Mouse (Mus musculus) liver, embryonic 13.5 days (tissue): ENCODE data around the gene Foxs1. TPM values are rescaled to one million over a fixed set of nuclear protein-coding genes. Genes with fewer than 3 reads are reported as not detected.

Source experiments
- ATAC-seq: fragments of 200-750 bp; cut with Nextera tagmentation; 2 replicates; pipeline ENCODE4 v1.8.0; 2017; ENCODE audit warnings: low read depth, mild to moderate bottlenecking, moderate number of reproducible peaks, moderate library complexity
- DNase-seq: peaks from one replicate; pipeline ENCODE4 v3.0.0; 2022
- H3K27ac ChIP-seq: fragments of 300-500 bp; sonication (generic); 2 replicates; pipeline ENCODE4 v1.5.1; 2015; ENCODE audit warnings: moderate library complexity, mild to moderate bottlenecking, inconsistent platforms
- H3K27me3 ChIP-seq: fragments of 300-500 bp; sonication (generic); 2 replicates; pipeline ENCODE4 v1.6.1; 2015; ENCODE audit warnings: mild to moderate bottlenecking, inconsistent platforms
- H3K36me3 ChIP-seq: fragments of 300-500 bp; sonication (generic); 2 replicates; pipeline ENCODE4 v1.6.1; 2015; ENCODE audit warnings: mild to moderate bottlenecking, inconsistent platforms
- H3K4me1 ChIP-seq: fragments of 300-500 bp; sonication (generic); replicated peaks from 2 replicates; pipeline ENCODE4 v1.6.1; 2015; ENCODE audit warnings: inconsistent platforms
- H3K4me2 ChIP-seq: fragments of 300-500 bp; sonication (generic); 2 replicates; pipeline ENCODE4 v1.6.1; 2015; ENCODE audit warnings: inconsistent platforms, mild to moderate bottlenecking, moderate library complexity
- H3K4me3 ChIP-seq: fragments of 300-500 bp; sonication (generic); replicated peaks from 2 replicates; pipeline ENCODE4 v1.5.1; 2015; ENCODE audit warnings: mild to moderate bottlenecking, inconsistent platforms
- H3K9ac ChIP-seq: fragments of 300-500 bp; sonication (generic); 2 replicates; pipeline ENCODE4 v1.6.1; 2015; ENCODE audit warnings: mild to moderate bottlenecking, inconsistent platforms
- H3K9me3 ChIP-seq: fragments of 300-500 bp; sonication (generic); replicated peaks from 2 replicates; pipeline ENCODE4 v1.6.1; 2016; ENCODE audit warnings: inconsistent platforms
- WGBS: fragments of 180-500 bp; shearing (Covaris S2); methylation state at CpG from one replicate; pipeline ENCODE4 v1.1.7; 2015; ENCODE audit not compliant: insufficient replicate concordance; 5-methylcytosine and 5-hydroxymethylcytosine counted together
- polyA plus RNA-seq: library from polyadenylated mRNA; unstranded; fragments of >200 nt; fragmentation: Nextera tagmentation; extraction: Ambion mirVana; gene quantifications from 2 replicates; pipeline ENCODE4 v1.2.1, GENCODE M21; 2015

Gene Foxs1
- 0.16 and 0.20 TPM in 2 replicates for polyA plus RNA-seq

DNA sequence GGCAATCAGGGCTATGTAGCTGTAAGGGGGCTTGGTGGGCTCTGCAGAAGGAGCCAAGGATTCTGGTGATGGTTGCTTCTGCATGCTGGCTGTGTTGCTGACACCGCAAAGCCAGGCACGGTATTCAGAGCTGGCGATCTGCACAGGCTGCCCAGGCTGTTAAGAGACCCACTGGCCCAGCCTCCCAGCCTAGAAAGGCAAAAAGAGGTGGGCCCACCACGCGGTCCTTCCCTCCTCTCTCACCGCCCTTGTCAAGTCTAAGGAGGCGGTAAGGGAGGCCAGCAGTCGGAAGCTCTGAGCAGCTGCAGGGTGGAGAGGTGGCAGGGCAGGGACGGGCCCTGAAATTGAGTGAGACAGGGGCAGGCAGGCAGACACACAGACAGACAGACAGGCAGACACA is at the start of gene Foxs1:
Gene Foxs1 (minus strand): TSS at position 161 of the 400 bp plus-strand sequence.
- H3K9me3 ChIP-seq = no peaks in the 10 kb centered on the region
- H3K4me1 ChIP-seq = peaks cover 5% of the 10 kb centered on the region; the same call in 1 of the 2 replicates
- DNase-seq = no peak
- no peak within 1 kb of the TSS for H3K4me3 ChIP-seq
- no peak within 1 kb of the TSS for H3K9ac ChIP-seq
- H3K27me3 ChIP-seq = 0 out of 2 replicates have a peak, but pooled peaks cover under 1% of the 10 kb centered on the region
- H3K4me2 ChIP-seq = no peak within 1 kb of the TSS
- WGBS = 28% methylated on average over 9 of the region's 9 CpGs
- no peak for ATAC-seq
- H3K27ac ChIP-seq = no peak within 1 kb of the TSS
- no peaks in the 10 kb centered on the region for H3K36me3 ChIP-seq

GRCm38 (mm10) chr2:152976991-152977390 is 44.0 kb upstream of the Foxs1 start:
- WGBS = 32% methylated on average over 3 of the region's 3 CpGs
- Histone ChIP-seq H3K4me1 (no peaks in the 10 kb centered on the region), H3K4me2 (no peak overlapping the region), H3K4me3 (no peak overlapping the region), H3K27ac (no peak overlapping the region), H3K36me3 (no peaks in the 10 kb centered on the region), H3K9me3 (no peaks in the 10 kb centered on the region), H3K27me3 (no peaks in the 10 kb centered on the region), H3K9ac (no peak overlapping the region)
- no peak for ATAC-seq
- DNase-seq = no peak

- no peaks in the 10 kb centered on the region for H3K4me1 ChIP-seq
- H3K9ac ChIP-seq = no peak overlapping the region
- 51% methylated on average over 4 of the region's 4 CpGs for whole genome bisulfite sequencing
- no peak overlapping the region for H3K4me2 ChIP-seq
- peaks cover 23% of the 10 kb centered on the region for H3K27me3 ChIP-seq
- no peak for DNase-seq
- no peaks in the 10 kb centered on the region for H3K9me3 ChIP-seq
- H3K36me3 ChIP-seq = no peaks in the 10 kb centered on the region
- no peak for ATAC-seq
- no peak overlapping the region for H3K27ac ChIP-seq
- no peak overlapping the region for H3K4me3 ChIP-seq
These were observed 32.5 kb upstream of the Foxs1 start for GRCm38 (mm10) chr2:152965555-152965954.

- peak within 1 kb of the TSS; percentile 39 for H3K4me3 ChIP-seq
- H3K27me3 ChIP-seq = peaks cover 29% of the 10 kb centered on the region
- H3K9ac ChIP-seq = no peak within 1 kb of the TSS
- 3% methylated on average over 34 of the region's 34 CpGs for WGBS
- ATAC-seq (peak; percentile 48; the same call in 1 of the 2 replicates), DNase-seq (peak; percentile 28)
- no peak within 1 kb of the TSS for H3K27ac ChIP-seq
- H3K4me2 ChIP-seq = peak within 1 kb of the TSS; percentile 55
- H3K36me3 ChIP-seq = no peaks in the 10 kb centered on the region
- H3K9me3 ChIP-seq = no peaks in the 10 kb centered on the region
- no peaks in the 10 kb centered on the region for H3K4me1 ChIP-seq
These were observed 29.2 kb upstream of the Foxs1 start, which contains the start of gene Ttll9 for GRCm38 (mm10) chr2:152962091-152962793. TSS of gene Ttll9 (plus strand) at chr2:152962485.

DNA sequence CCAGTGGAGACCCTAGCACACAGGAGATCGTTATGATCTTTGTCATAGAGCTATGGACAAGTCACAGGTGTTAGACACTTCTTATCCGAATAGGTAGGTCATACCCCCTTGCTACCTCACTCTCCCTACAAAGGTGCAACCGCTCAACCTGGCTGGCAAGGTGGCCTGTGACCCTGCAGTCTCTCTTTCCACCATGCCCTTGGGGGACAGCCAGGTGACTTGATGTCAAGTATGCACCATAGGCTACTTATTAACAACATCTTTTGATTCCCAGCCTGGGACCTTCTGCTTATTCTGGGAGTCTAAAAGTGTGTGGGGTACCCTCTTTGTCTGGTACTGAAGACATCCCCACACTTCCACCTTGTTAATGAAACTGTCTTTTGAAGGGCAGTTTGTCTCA is 25.1 kb upstream of the Foxs1 start:
- WGBS = 39% methylated on average over 3 of the region's 3 CpGs
- no peak overlapping the region for H3K4me2 ChIP-seq
- no peak overlapping the region for H3K27ac ChIP-seq
- no peaks in the 10 kb centered on the region for H3K4me1 ChIP-seq
- no peak overlapping the region for H3K4me3 ChIP-seq
- H3K9me3 ChIP-seq = no peaks in the 10 kb centered on the region
- H3K36me3 ChIP-seq = no peaks in the 10 kb centered on the region
- H3K27me3 ChIP-seq = peaks cover 43% of the 10 kb centered on the region
- H3K9ac ChIP-seq = no peak overlapping the region
- no peak for ATAC-seq
- no peak for DNase-seq

GRCm38 (mm10) chr2:152951850-152952720 is 19.1 kb upstream of the Foxs1 start:
- Histone ChIP-seq H3K9me3 (no peaks in the 10 kb centered on the region), H3K36me3 (no peaks in the 10 kb centered on the region), H3K4me2 (peak overlapping the region; percentile 71), H3K9ac (no peak overlapping the region), H3K27me3 (peaks cover 75% of the 10 kb centered on the region), H3K4me1 (peaks cover 3% of the 10 kb centered on the region; the same call in 1 of the 2 replicates), H3K4me3 (peak overlapping the region; percentile 55), H3K27ac (no peak overlapping the region)
- DNase-seq (no peak), ATAC-seq (no peak)
- 22% methylated on average over 13 of the region's 13 CpGs for WGBS

DNA sequence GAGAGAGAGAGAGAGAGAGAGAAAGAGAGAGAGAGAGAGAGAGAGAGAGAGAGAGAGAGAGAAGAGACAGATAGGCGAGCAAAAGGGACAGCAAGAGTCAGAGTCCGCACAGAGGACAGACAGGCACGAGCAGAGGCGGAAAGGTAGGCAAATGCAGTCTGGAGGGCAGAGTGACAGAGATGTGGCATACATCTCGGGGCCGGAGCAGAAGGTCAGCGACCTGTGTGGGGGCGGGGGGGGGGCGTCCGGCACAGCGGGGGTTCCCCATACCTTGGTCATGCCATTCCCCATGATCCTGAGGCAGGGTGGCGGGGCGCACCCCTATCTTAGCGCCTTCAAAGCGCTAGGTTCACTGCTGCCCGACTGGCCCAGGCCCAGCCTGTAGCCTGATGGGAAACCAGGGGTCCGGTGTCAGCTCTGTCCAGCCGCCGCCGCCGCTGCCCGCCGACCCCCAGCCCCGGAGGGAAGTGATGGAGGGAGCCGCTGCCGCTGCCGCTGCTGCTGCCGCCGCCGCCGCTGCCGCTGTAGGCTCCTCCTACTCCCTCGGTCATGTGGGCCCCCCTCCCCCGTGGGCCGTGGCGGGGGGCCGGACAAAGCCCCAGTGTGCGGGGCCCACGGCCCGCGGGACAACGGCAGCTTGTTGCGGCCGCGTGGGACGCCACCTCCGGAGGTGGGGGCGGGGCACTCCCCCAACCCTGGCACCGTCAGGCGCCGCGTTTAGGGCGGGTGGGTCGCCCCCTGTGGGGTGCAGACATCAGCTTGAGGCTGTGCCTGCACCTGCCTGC is 18.2 kb upstream of the Foxs1 start, which contains the start of gene Dusp15:
Gene Dusp15 (minus strand): TSS at position 634 of the 785 bp plus-strand sequence.
- Histone ChIP-seq H3K4me3 (peak within 1 kb of the TSS; percentile 55), H3K27ac (no peak within 1 kb of the TSS), H3K9me3 (no peaks in the 10 kb centered on the region), H3K9ac (no peak within 1 kb of the TSS; the same call in 1 of the 2 replicates), H3K4me2 (peak within 1 kb of the TSS; percentile 71), H3K36me3 (no peaks in the 10 kb centered on the region), H3K27me3 (peaks cover 83% of the 10 kb centered on the region), H3K4me1 (peaks cover 3% of the 10 kb centered on the region; the same call in 1 of the 2 replicates)
- WGBS = 2% methylated on average over 47 of the region's 54 CpGs
- no peak for DNase-seq
- ATAC-seq = no peak

- peaks cover 86% of the 10 kb centered on the region for H3K27me3 ChIP-seq
- H3K9me3 ChIP-seq = no peaks in the 10 kb centered on the region
- no peaks in the 10 kb centered on the region for H3K36me3 ChIP-seq
- H3K4me3 ChIP-seq = no peak overlapping the region
- 31% methylated on average over 11 of the region's 11 CpGs for WGBS
- peaks cover 3% of the 10 kb centered on the region; the same call in 1 of the 2 replicates for H3K4me1 ChIP-seq
- H3K27ac ChIP-seq = no peak overlapping the region
- ATAC-seq (no peak), DNase-seq (no peak)
- H3K9ac ChIP-seq = no peak overlapping the region
- no peak overlapping the region for H3K4me2 ChIP-seq
These were observed 17.5 kb upstream of the Foxs1 start for GRCm38 (mm10) chr2:152950358-152951064.

DNA sequence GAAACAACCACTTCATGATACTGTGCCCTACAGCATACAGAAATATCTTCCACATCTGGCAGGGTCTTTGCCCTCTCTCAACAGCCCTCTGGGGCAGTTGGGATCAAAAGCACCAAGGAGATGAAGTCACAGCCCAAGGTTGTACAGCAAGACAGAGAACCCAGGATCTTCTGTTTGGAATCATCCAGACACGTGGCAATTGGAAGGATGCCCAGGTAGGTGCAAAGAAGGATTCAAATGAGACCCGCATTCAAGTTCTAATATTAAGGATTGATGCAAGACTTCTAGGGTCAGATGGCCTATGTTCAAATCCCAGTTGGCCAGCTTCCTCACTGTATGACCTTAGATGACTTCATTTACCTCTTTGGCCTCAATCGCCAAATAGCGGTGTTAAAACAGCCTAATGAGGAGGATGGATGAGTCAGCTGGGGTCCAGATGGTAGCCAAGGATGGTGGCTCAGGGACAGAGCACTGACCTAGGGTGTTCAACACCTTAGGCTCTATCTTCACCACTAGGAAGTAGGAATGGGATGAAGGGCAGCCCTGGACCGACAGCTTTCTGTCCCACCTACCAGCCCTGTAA is 15.5 kb upstream of the Foxs1 start:
- Histone ChIP-seq H3K27ac (no peak overlapping the region), H3K36me3 (no peaks in the 10 kb centered on the region), H3K9ac (no peak overlapping the region), H3K4me1 (peaks cover 3% of the 10 kb centered on the region; the same call in 1 of the 2 replicates), H3K4me2 (no peak overlapping the region), H3K9me3 (no peaks in the 10 kb centered on the region), H3K4me3 (no peak overlapping the region), H3K27me3 (peaks cover 95% of the 10 kb centered on the region)
- DNase-seq = no peak
- no peak for ATAC-seq
- 61% methylated on average over 5 of the region's 5 CpGs for WGBS

GRCm38 (mm10) chr2:152947098-152947497 is 14.1 kb upstream of the Foxs1 start:
- H3K9ac ChIP-seq = no peak overlapping the region
- H3K4me2 ChIP-seq = no peak overlapping the region
- no peak overlapping the region for H3K4me3 ChIP-seq
- DNase-seq = no peak
- no peaks in the 10 kb centered on the region for H3K9me3 ChIP-seq
- peaks cover 3% of the 10 kb centered on the region; the same call in 1 of the 2 replicates for H3K4me1 ChIP-seq
- no peaks in the 10 kb centered on the region for H3K36me3 ChIP-seq
- no peak overlapping the region for H3K27ac ChIP-seq
- no peak for ATAC-seq
- 50% methylated on average over 7 of the region's 7 CpGs for WGBS
- H3K27me3 ChIP-seq = peaks cover 99% of the 10 kb centered on the region
